Mouse (Mus musculus) spleen, embryonic (tissue): ENCODE measurements at regions not wholly inside any gene's neighbourhood (a gene's known extent, or its start where the extent isn't known, plus 50 kb on each side); places are given as distances from the start of the nearest gene placed in this dataset.

Experiments
- CTCF ChIA-PET: fragments of 350-600 bp; sonication (Branson Sonifier 250); formaldehyde crosslinking; loops from one replicate; lab custom pipeline; 2022; lab: Charles Lee

DNA sequence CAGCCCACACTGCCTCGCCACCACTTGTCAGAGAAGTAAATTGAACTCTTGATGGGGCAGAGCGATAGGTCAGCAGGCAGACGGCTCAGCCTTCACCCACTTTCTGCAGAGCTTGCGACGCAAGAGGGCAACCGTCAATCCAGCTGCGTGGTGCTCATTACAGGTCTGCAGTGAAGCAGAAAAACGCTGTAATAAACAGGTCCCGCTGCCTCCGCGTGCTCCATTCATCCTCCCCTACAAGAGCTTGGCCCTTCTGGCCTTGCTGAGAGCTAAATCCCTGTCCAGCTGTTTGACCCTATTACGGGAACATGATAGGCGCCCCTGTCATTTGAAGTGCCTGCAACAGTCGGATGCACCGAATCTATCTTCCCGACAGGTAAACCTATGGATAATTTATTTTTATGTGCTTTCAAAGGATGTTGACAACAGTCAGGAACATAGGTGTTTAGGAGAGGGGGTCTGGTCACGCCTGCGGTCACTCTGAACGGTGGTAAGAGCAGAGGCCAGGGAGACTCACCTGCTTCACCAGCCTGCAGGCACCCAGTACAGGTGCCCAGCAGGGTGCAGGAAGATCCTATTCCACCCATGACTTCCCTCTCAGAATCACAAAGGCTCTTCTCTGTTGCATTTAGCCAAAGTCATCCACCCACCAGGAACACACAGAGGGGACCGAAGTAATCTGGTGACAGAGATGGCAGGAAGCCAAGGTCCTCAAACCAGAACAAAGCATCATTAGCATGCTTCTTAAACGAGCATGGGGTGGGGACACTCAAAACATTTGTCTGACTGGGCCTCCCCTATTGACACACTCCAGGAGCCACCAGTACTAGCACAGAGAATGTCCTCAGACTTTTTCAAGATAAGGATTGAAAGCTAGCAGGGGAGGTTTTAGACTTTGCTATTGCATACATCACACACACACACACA is 464.1 kb upstream of the Mgmt start:
- CTCF ChIA-PET = no interaction called here

DNA sequence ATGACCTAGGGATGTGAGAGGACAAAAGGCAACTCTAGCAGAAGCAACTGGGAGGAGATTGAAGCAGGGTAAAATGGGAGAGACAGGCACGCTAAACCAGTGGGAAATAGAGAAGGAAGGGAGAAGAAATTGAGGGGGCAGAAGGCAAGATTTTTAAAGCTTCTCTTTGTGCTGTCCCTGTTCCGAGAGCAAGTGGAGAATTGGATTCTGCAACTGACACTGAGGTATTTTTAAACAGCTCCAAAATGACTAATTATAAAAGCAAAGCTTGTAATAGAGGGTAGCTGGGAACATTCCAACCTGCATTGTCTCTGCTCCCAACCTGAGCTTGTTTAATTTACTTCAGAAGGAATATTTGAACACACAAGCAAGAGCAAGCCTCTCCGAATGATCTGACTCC is 460.7 kb upstream of the Mgmt start:
- CTCF ChIA-PET = no interaction called here

DNA sequence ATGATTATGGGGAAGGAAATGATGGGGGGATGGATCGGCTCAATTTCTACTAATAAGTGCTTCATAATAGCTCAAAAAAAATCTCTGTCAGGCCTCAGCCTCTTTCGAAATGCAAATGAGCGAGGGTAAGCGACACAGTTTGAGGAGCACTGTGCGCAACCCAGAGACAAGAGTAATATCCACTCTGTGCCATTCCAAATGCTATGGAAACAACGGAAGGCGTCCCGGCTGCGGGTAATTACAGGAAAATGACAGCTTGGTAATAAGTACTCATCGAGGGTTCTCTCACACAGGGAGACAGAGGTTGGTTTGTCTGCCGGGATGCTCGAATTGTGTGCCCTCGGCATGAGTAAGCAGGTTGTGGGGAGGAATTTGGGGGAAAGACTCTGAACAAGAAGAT is 459.9 kb upstream of the Mgmt start:
- CTCF ChIA-PET = no interaction called here

DNA sequence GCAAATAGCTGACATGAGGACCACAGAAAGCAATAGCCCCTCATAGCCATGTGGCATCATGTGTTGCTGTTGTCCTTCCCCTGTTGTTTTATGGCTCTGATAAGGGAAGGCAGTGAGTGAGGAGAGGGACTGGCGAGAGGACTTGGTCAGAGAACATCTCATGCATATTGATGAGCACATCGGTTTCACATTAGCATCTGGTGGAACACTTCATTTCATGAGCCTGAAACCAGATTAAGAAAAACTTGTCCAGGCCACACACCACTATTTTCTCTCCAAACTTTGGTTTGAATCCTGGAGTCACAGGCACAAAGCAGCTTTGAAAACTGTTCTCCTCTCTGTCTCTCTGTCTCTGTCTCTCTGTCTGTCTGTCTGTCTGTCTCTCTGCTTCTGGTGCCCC is 451.0 kb upstream of the Mgmt start:
- CTCF ChIA-PET = no interaction called here

DNA sequence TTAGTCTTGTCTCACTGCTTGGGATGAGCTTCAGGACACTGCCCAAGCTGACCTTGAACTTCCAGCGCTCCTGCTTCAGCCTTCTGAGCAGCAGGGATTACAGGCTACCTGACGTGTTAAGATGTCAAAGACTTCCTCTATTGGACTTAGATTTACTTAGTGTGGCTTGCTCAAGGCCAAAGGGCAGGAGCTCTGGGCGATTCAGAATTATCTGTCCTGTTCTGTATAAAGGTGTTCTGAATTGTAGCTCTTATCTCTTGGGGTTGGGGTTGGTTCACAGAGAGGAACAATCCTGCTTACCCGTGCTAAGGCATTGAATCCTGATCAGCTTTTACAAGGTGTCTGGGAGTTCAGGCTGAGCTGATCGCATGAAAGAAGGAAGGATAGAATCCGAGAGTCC is 449.3 kb upstream of the Mgmt start:
- CTCF ChIA-PET = no interaction called here

DNA sequence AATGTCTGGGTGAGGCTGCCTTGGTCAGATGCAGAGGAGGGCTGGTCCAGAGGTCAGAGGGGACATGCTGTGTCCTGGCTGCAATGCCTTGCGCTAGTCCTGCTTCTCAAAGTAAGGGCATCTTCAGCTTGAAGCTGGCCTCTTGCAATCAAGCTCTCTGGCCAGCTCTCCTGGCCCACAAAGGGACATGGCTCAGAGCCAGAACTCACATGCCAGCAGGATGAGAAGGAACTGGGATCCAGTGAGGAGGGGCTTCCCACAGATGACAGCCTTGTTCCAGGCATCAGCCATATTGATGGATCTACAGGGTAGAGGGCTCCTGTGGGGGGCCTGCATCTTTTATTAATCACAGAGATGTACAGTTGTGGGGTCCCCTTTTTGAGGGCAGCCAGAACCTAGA is 445.1 kb upstream of the Mgmt start:
- CTCF ChIA-PET = no interaction called here

DNA sequence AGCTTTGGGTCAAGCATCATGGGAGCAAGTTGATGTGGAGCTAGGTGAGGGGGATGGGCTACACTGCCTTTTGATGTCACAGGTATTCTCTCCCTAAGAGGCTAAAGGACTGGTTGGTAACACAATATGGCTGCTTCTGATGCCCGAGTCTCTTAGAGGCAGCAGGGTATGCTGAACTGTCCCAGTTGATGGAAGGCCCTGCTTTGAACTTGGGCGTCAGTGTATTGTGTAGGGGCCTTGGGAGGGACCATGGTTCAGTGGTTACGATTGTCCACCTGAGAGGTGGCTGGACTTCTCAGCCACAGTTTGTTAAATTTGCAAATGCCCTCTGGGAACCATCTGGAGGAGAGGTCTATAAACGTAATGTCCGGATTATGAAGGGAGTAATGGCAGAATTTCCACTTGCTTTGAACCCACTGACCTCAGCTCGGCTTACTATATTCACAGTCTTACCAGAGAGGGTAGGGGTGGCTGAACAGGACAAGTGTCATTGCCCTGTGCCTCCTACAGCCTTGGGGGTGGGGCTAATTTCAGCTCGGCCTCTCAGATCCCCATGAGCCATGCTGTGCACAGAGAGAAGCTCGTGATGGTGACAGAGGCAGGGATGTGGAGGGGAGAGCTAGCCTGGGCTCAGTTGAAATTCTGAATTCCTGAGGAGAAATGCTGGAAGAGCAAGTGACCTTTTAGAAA is 442.6 kb upstream of the Mgmt start:
- CTCF ChIA-PET = no interaction called here

DNA sequence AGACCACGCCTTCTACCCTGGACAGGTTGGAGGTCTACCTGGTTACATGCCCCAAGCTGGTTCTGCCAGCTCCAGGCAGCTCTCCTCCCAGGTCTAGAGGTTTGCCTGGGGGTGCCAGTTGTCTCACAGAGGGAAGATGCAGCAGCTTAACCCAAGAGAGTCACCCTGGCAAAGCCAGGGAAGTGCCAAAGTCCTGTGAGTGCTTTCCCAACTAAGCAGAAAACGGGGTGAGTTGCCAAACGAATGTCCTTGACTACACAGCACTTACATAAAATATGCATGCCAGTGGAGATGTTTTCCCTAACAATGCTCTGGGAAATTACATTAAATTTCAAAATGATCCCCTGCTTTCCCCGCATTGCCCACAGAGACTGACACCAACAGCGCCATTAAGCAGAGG is 441.9 kb upstream of the Mgmt start:
- CTCF ChIA-PET = no interaction called here

DNA sequence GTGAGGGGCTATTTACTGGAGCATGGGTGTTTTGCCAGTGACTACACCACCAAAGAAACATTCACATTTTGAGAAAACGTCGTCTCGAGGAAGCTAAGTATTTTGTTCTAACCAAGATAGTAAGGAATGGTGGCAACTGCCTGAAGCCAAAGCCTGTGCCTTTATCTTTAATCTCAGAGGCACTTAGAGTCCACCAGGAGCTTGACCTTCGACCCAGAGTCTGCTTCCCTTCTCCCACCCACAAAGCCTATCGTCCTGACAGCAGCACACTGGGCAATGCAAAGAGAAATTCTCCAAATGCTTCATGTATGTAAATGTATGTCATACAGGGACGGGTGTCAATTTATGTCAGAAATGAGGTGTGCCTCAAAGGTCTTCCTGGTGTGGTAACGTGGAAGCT is 437.2 kb upstream of the Mgmt start:
- CTCF ChIA-PET = no interaction called here

DNA sequence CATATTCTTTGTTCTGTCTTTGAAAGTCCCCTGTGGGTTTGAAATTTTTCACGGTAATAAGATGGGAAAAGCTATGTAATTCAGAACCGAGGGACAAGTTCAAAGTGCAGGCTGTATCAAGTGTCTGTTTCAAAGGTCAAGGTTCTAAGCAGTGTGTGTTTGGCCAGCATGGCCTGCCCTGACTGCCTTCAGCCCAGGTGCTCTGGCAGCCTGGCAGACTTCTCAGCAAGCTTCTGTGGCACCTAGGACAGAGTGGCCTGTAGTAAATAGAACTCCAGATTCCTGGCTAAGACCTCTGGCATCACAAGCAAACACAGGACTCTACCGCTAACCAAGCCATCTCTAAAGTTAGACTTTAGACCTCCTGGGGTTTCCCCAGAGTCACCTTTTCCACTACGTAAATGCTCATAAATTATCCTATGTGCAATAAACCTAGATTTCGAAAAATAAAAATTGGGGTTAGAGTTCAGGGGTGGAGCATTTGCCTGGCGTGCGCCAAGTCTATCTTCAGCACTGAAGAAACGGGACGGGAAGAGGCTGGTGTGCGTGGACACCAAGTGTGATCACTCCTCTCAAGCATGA is 436.5 kb upstream of the Mgmt start:
- CTCF ChIA-PET = no interaction called here

DNA sequence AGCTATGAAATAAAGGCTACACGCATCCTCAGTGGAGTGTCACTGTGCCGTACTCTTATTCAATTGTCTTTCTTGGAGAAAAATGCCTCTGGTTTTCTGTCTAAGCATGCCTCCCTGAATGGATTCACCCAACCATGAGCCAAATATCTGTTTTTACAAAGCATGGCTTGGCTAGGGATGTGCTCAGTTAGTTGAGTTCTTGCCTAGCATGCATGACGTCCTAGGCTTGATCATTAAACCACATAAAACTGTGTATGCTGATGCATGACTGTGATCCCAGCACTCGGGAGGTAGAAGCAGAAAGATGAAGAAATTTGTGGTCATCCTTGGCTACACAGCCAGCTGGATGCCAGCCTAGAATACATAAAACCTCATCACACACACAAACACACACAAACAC is 417.3 kb upstream of the Mgmt start:
- CTCF ChIA-PET = no interaction called here

DNA sequence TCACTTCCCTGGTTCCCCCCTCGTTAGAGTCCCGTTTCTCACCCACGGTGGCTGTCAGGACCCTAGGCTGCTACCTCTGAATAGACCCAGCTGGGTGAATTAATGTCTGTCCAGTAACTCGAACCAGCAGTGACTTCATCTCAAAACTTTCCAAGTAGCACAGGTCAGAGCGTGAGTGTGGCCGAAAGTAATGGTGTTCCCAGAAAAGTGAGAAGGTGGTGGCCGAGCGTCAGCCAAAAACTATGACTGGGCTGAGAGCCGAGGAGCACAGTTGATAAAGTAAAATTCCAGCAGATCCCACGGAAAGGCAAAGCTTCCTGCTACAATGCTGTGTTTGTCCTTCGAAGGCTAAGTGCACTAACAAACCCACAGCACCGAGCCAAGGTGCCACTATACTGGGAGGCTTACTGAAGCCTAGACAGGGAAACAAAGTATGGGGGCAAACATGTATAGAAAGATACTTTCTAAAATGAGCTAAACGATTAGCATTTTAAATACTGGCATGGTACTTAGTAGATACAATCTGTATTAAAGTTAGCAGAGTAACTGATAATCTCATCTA is 413.7 kb upstream of the Mgmt start:
- CTCF ChIA-PET = no interaction called here

DNA sequence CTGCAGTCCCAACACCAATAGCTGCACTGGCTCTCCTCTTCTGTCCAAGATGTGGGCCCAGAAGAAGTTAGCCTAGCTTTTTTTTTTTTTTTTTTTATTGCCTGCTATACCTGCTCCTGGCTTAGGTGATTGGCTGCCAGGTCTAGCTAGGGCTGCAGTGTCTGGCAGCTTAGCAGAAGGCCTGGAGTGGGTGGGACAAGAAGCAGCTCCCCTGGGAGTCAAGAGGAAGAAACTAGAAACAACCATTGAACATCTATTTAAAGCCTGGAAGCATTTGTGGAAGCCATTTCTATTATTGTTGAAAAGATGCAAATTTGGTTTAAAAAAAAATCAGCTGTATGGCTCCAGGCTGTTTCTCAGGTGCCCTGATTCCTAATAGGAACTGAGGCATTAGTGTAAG is 411.2 kb upstream of the Mgmt start:
- CTCF ChIA-PET = no interaction called here

DNA sequence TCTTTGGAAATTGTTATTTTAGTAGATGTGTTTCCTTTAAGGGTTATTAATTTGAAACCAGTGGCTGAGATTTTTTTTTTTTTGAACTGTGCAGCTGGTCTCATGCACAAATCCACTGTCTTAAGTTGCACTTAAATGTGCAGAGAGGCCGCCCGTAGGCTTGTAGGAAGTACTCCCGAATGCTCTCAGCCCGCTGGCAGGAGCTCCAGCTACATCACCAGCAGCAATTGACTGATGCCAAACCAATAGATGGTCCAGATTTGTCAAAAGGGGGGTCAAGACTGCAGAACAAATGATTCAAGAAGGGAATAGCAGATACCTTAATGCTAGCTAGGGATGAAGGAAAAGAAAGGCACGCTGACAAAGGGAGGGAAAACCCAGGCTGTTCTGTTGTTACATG is 406.9 kb upstream of the Mgmt start:
- CTCF ChIA-PET = no interaction called here

DNA sequence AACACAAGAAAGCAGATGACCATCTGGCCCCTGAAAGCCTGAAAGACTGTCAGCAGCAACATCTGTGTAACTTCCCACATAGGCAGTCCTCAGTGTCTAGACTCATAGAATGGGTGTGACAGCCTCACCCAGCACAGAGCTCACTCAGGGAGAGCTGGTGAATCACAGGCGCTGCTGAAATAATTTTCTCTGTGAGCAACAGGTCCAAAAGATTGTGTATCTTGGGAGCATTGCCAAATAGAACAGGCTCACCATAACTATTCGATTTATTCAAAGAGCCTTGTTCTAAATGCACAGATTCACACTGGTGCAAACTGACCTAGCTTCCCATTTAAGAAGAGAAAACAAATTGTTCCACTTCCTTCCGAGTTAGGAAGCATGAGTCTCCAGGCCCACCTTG is 399.6 kb upstream of the Mgmt start:
- CTCF ChIA-PET = no interaction called here

DNA sequence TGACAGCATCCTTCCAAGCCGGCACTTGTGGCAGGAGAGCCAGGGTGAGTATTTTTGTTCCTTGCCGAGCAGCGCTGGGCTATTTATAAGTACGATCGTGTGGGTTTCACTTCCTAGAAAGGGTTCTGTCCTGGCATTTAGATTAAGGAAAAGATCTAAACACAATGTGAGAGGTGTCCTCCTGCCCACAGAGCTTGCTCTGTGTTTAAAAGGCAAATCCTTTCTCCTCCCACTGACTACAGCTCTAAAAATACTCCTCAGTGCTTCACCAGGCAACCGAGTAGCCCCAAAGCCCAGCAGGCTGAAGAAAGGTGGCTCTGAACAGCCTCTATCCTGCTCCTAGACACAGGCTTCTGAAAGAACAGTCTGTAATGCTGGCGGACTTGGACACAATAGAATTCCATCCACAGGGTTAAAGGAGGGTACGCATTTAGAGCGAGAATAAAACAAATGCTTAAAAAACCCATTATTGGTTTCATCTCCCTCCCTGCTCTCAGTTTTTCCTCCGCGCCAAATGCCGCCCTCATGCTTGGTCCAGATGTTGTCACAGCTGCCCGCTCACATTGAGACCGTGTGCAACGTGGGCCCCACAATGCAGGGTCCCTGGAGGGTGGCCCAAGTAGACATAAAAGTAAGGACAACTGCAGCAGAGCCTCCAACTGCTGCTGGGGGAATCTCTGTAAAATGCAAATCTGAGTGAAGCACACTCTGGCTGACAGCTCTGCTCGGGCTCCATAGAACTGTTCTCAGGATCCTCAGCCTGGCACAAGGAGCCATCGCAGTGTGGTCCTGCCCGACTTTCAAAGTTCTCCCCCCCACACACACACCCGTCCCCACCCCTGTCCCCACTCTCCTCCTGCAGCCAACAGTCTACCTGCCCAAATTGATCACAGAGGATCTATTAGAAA is 397.8 kb upstream of the Mgmt start:
- CTCF ChIA-PET = no interaction called here

DNA sequence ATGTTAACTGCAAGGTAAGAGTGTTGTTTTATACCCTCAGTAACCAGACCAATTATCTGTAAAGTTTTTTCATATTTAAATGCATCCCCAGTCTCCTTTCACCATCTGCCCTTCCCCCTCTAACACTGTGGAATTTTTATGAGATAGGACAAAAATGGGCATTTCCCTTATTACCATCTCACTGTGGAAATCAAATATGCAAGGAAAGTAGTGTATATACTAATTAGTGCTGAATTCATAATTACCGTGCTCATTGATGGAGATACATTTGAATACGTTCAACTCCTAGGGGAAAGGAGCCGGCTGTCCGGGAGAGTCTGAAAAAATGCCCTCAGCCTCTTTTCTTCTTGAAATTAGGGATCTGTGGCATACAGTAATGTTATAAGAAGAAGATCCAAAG is 394.4 kb upstream of the Mgmt start:
- CTCF ChIA-PET = no interaction called here

DNA sequence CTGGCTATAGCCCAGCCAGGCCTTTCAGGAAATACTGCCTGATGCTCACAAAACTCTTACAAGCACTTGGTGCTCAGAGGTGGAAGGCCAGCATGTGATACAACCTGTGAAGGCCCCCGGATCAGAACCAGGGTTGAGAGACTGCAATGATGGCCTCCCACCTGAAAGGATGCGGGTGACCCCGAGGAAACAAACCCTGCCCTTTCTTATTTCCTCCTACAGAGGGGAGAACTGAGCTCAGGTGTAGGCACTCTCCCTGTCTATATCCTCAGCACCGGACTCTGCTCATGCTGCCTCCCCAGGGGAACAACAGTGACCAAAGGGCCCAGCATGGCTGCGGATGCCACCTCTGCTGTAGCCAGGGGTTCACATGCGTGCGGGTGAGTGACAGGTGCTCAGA is 393.3 kb upstream of the Mgmt start:
- CTCF ChIA-PET = no interaction called here

DNA sequence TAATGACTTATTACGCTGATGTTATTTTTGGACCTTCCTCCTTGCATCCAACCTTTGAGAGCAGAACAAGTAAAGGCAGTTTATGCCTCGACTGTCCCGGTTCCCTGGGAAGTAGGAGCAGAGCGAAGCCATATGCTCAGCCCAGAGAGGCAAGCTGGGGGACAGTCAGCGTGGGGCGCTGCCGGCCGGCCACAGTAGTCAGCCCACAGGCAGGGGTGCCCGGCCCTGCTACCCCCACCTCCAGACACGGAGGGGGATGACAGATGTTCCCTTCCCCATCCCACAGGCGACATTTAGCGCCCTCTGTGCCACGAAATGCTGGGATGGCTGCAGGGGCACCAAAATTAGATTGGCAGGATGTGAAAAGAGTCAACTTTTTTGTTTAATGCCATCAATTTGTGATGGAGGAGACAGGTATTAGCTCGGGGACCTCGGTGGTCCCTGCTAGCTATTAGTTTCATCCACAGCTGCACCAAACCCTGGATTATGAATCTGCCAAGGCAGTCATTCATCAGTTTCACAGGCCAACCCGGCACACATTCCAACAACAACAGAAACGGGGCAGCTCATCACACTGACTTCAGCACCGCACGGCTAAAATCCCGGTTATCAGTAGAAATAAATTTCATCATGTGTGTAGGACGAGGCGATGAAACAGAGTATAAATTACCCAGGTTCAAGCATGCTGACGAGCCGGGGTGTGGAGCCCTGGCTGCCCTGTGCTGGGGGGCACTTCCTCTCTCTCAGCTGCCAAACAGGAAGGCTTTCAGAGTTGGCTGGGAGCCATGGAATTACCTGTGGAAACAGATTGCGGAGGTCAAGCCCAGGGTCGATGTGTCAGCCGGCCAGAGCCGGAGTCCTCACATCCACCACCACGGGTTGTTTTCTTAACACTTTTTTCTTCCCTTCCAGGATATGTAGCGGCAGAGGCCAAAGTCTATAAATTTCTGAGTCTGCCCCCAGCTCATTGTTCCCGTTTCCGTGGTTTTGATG is 392.3 kb upstream of the Mgmt start:
- CTCF ChIA-PET = no interaction called here

DNA sequence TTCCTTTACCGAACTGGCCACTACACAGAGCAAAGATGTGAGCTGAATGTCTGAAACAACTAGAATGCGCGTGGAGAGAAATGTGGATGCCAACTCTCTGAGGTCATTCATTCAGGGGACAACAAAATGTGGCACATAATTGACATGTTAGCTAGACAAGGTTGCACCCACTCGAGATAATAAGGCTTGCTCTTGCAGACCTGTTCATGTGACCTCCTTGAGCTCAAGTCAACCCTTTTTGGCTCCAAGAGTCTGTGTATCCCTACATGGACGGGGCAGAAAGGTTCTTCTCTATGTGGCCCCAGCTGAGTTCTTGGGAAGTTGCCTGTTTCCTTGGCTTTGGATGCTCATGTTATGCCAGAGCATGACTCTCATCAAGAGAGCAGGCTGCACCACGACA is 383.0 kb upstream of the Mgmt start:
- CTCF ChIA-PET = no interaction called here
